Mouse (Mus musculus): ENCODE measurements around the gene Gm3336. TPM values are rescaled to one million over a fixed set of nuclear protein-coding genes. Genes with fewer than 3 reads are reported as not detected.

Gene Gm3336
- not detected for total RNA-seq (2021)
- long read RNA-seq, experiment 1: 0 reads
- long read RNA-seq, experiment 2: 0 reads

- DNase-seq: peak; percentile 52
Observed at GRCm38 (mm10) chr8:70718297-70718696, at the start of gene Gm3336. Gm3336 (plus strand) TSS chr8:70718543.

GRCm38 (mm10) chr8:70671615-70672324 is 46.6 kb upstream of the Gm3336 start:
- peak; percentile 57 for DNase-seq

- DNase-seq: no peak
Observed at GRCm38 (mm10) chr8:70672325-70673078, 45.8 kb upstream of the Gm3336 start.

GRCm38 (mm10) chr8:70673079-70673856 is 45.1 kb upstream of the Gm3336 start, which contains the start of gene Lsm4:
Lsm4 (plus strand) TSS chr8:70673248.
- peak; percentile 93 for DNase-seq

GRCm38 (mm10) chr8:70674109-70674508 is 44.2 kb upstream of the Gm3336 start:
- DNase-seq: no peak

- DNase-seq: no peak
Observed at GRCm38 (mm10) chr8:70674716-70675115, 43.6 kb upstream of the Gm3336 start.

GRCm38 (mm10) chr8:70675336-70675735 is 43.0 kb upstream of the Gm3336 start:
- no peak for DNase-seq

- DNase-seq: no peak
Observed at GRCm38 (mm10) chr8:70677451-70678080, 40.8 kb upstream of the Gm3336 start.

GRCm38 (mm10) chr8:70678679-70679078 is 39.7 kb upstream of the Gm3336 start:
- DNase-seq: no peak

GRCm38 (mm10) chr8:70679404-70679803 is 38.9 kb upstream of the Gm3336 start:
- DNase-seq: no peak

GRCm38 (mm10) chr8:70680039-70680438 is 38.3 kb upstream of the Gm3336 start:
- no peak for DNase-seq

GRCm38 (mm10) chr8:70681410-70681809 is 36.9 kb upstream of the Gm3336 start:
- DNase-seq: no peak

- peak; percentile 74 for DNase-seq
Observed at GRCm38 (mm10) chr8:70682193-70682592, 36.1 kb upstream of the Gm3336 start.

- no peak for DNase-seq
Observed at GRCm38 (mm10) chr8:70682692-70683091, 35.7 kb upstream of the Gm3336 start.

GRCm38 (mm10) chr8:70684291-70684690 is 34.1 kb upstream of the Gm3336 start:
- no peak for DNase-seq

GRCm38 (mm10) chr8:70687576-70687975 is 30.8 kb upstream of the Gm3336 start:
- DNase-seq: peak; percentile 76

- DNase-seq: no peak
Observed at GRCm38 (mm10) chr8:70688136-70688535, 30.2 kb upstream of the Gm3336 start.

- no peak for DNase-seq
Observed at GRCm38 (mm10) chr8:70689892-70690390, 28.4 kb upstream of the Gm3336 start.

- no peak for DNase-seq
Observed at GRCm38 (mm10) chr8:70691230-70691629, 27.1 kb upstream of the Gm3336 start.

- no peak for DNase-seq
Observed at GRCm38 (mm10) chr8:70691727-70692231, 26.6 kb upstream of the Gm3336 start.

GRCm38 (mm10) chr8:70693636-70694035 is 24.7 kb upstream of the Gm3336 start:
- DNase-seq: no peak
